24 mouse cellular contexts compared by ENCODE assay signal in genomic region chr16:4153121-4153520, GRCm38 (mm10).
A peak's percentile ranks its signal among the peaks of the same experiment; 100 is the strongest.
DNase-seq lines count a peak whose midpoint lies in the region; ATAC-seq and TF ChIP-seq lines count a peak whose summit lies in the region.
"Had no signal": no experiment of that assay in that cellular context is flagged by ENCODE, and none has a peak within 500 bp of the region (broad histone marks: within the 10 kb centered on the region; RNA-seq: fewer than 3 reads in every experiment).

No protein-coding gene starts in this region.

- DNase-seq in heart, adult 8-10 months (ENCODE audit: low spot score): no peak
- peak; percentile 60 for DNase-seq in kidney, adult 2 months
- DNase-seq in kidney, adult 9 months: peak; percentile 56
- peak; percentile 24 to 43 for DNase-seq in kidney, postnatal 36 days
- no peak for DNase-seq in kidney, postnatal 10 days
- DNase-seq: adrenal gland, adult 2 months; adrenal gland, postnatal 10 days; adrenal gland, postnatal 25 days; cerebellum, adult 11 months; cerebellum, adult 18-20 months; cerebellum, adult 8-10 months; cerebellum, adult 9-11 months; cerebellum, postnatal 14 days; cerebellum, postnatal 36 days; embryo, embryonic 11 days had no signal

- no peak overlapping the region for H3K4me3 ChIP-seq in heart, embryonic 15.5 days
- H3K4me3 ChIP-seq in kidney, adult 2 months (ENCODE audit: insufficient read depth, low read depth, low read length): no peak overlapping the region
- no peak overlapping the region for H3K4me3 ChIP-seq in kidney, embryonic 15.5 days (replicated peaks)
- no peak overlapping the region for H3K4me3 ChIP-seq in kidney, embryonic 16.5 days (ENCODE audit: low read length)
- H3K4me3 ChIP-seq: embryonic facial prominence, embryonic 13.5 days; embryonic facial prominence, embryonic 15.5 days; erythroblast, embryonic 14.5 days; forebrain, embryonic 10.5 days; forebrain, embryonic 12.5 days had no signal

- H3K9ac ChIP-seq in heart, embryonic 15.5 days: no peak overlapping the region
- no peak overlapping the region for H3K9ac ChIP-seq in kidney, embryonic 15.5 days
- no peak overlapping the region for H3K9ac ChIP-seq in kidney, embryonic 16.5 days (replicated peaks; ENCODE audit: low read length)
- H3K9ac ChIP-seq: embryonic facial prominence, embryonic 13.5 days; embryonic facial prominence, embryonic 15.5 days; forebrain, embryonic 12.5 days had no signal

- H3K4me1 ChIP-seq in heart, embryonic 15.5 days (replicated peaks): peaks cover 25% of the 10 kb centered on the region
- H3K4me1 ChIP-seq in kidney, adult 2 months (ENCODE audit: control insufficient read depth, insufficient read depth, low read length): peaks cover 15% of the 10 kb centered on the region
- H3K4me1 ChIP-seq in kidney, embryonic 15.5 days: 0 out of 2 replicates have a peak, but pooled peaks cover 3% of the 10 kb centered on the region
- no peaks in the 10 kb centered on the region for H3K4me1 ChIP-seq in kidney, embryonic 16.5 days (ENCODE audit: insufficient read depth, low read length)
- H3K4me1 ChIP-seq: embryonic facial prominence, embryonic 15.5 days had no signal

- 0 out of 2 replicates have a peak overlapping the region, but pooled peaks have one; percentile 21 for H3K27ac ChIP-seq in heart, embryonic 15.5 days
- H3K27ac ChIP-seq in kidney, adult 2 months (ENCODE audit: insufficient read depth, low read depth, low read length): no peak overlapping the region
- no peak overlapping the region for H3K27ac ChIP-seq in kidney, embryonic 15.5 days
- H3K27ac ChIP-seq in kidney, embryonic 16.5 days (ENCODE audit: low read length): no peak overlapping the region
- H3K27ac ChIP-seq: embryonic facial prominence, embryonic 13.5 days; embryonic facial prominence, embryonic 15.5 days; forebrain, embryonic 10.5 days; forebrain, embryonic 12.5 days had no signal

- no peaks in the 10 kb centered on the region for H3K27me3 ChIP-seq in heart, embryonic 15.5 days
- no peaks in the 10 kb centered on the region for H3K27me3 ChIP-seq in kidney, adult 2 months (replicated peaks; ENCODE audit: control insufficient read depth, insufficient read depth, low read length)
- no peaks in the 10 kb centered on the region for H3K27me3 ChIP-seq in kidney, embryonic 15.5 days
- H3K27me3 ChIP-seq in kidney, embryonic 16.5 days (ENCODE audit: insufficient read depth, low read length): no peaks in the 10 kb centered on the region
- H3K27me3 ChIP-seq: embryonic facial prominence, embryonic 13.5 days; embryonic facial prominence, embryonic 15.5 days; forebrain, embryonic 12.5 days had no signal

- ATAC-seq in heart, embryonic 15.5 days (replicated peaks; ENCODE audit: insufficient number of reproducible peaks, insufficient read depth, low FRiP score, low read depth): no peak
- ATAC-seq in kidney, embryonic 15.5 days (replicated peaks; ENCODE audit: low FRiP score): no peak
- ATAC-seq in kidney, embryonic 16.5 days (ENCODE audit: low FRiP score, low TSS enrichment): no peak
- ATAC-seq: forebrain, embryonic 14.5 days had no signal

- H3K9me3 ChIP-seq in heart, embryonic 15.5 days (replicated peaks): no peaks in the 10 kb centered on the region
- no peaks in the 10 kb centered on the region for H3K9me3 ChIP-seq in kidney, embryonic 15.5 days (replicated peaks)
- no peaks in the 10 kb centered on the region for H3K9me3 ChIP-seq in kidney, embryonic 16.5 days (ENCODE audit: low read length)
- H3K9me3 ChIP-seq: embryonic facial prominence, embryonic 13.5 days; embryonic facial prominence, embryonic 15.5 days; forebrain, embryonic 10.5 days; forebrain, embryonic 12.5 days had no signal

- no peak for TF ChIP-seq CTCF in kidney, adult 2 months (conservative IDR thresholded peaks at IDR 0.05; ENCODE audit: insufficient read depth, insufficient read length, low read depth, low read length)

- no peaks in the 10 kb centered on the region for H3K36me3 ChIP-seq in heart, embryonic 15.5 days
- H3K36me3 ChIP-seq in kidney, adult 2 months (ENCODE audit: control insufficient read depth, insufficient read depth, low read length): no peaks in the 10 kb centered on the region
- peaks cover 36% of the 10 kb centered on the region for H3K36me3 ChIP-seq in kidney, embryonic 15.5 days
- peaks cover 25% of the 10 kb centered on the region for H3K36me3 ChIP-seq in kidney, embryonic 16.5 days (ENCODE audit: insufficient read depth, low read length)

- 100% methylated on average over 1 of the region's 1 CpGs for WGBS in heart, embryonic 15.5 days
- WGBS in kidney, adult 2 months: 47% methylated on average over 1 of the region's 1 CpGs
- 96% methylated on average over 1 of the region's 1 CpGs for WGBS in kidney, embryonic 15.5 days
- 88% methylated on average over 1 of the region's 1 CpGs for WGBS in kidney, embryonic 16.5 days

- no peak for TF ChIP-seq POLR2A in kidney, adult 2 months (IDR thresholded peaks at IDR 0.05; ENCODE audit: low read depth, low read length)

- no peak overlapping the region for H3K4me2 ChIP-seq in heart, embryonic 15.5 days
- H3K4me2 ChIP-seq in kidney, embryonic 15.5 days: no peak overlapping the region
- H3K4me2 ChIP-seq in kidney, embryonic 16.5 days (replicated peaks; ENCODE audit: low read depth, low read length): no peak overlapping the region
- H3K4me2 ChIP-seq: embryonic facial prominence, embryonic 13.5 days; embryonic facial prominence, embryonic 15.5 days; forebrain, embryonic 12.5 days had no signal

Comparison
In these comparisons a context has a peak if more than half of its experiments do, and no peak if none do; other contexts are left out.
1. DNase-seq: peak in kidney, adult 2 months (single experiment), kidney, adult 9 months (single experiment) and kidney, postnatal 36 days (2 of 2); none in heart, adult 8-10 months (single experiment) and kidney, postnatal 10 days (single experiment).